Comparison of ENCODE assay signal across 12 mouse cellular contexts in genomic region chr11:60122611-60123010, GRCm38 (mm10).
"Had no signal": no experiment of that assay in that cellular context is flagged by ENCODE, and none has a peak within 500 bp of the region (broad histone marks: within the 10 kb centered on the region; RNA-seq: fewer than 3 reads in every experiment).

No protein-coding gene starts in this region.

- DNase-seq: lung, embryonic 14.5 days; lung, postnatal 10 days; lung, postnatal 4 days; midbrain, embryonic 14.5 days; retina, postnatal 1 day; right cerebral cortex, adult 18-20 months; right cerebral cortex, postnatal 25 days; right cerebral cortex, postnatal 4 days; spleen, adult 18-20 months; thymus, adult 18-20 months; thymus, postnatal 14 days; thymus, postnatal 36 days had no signal
